Comparison of ENCODE assay signal across 23 mouse cellular contexts in genomic region chr7:129693635-129694034, GRCm38 (mm10).
DNase-seq lines count a peak whose midpoint lies in the region; ATAC-seq and TF ChIP-seq lines count a peak whose summit lies in the region.
"Had no signal": no experiment of that assay in that cellular context is flagged by ENCODE, and none has a peak within 500 bp of the region (broad histone marks: within the 10 kb centered on the region; RNA-seq: fewer than 3 reads in every experiment).

No protein-coding gene starts in this region.

- no peak for ATAC-seq in kidney, embryonic 15.5 days (replicated peaks; ENCODE audit: low FRiP score)
- ATAC-seq in stomach, postnatal 0 days (ENCODE audit: low FRiP score, low TSS enrichment) = peak; percentile 84
- ATAC-seq in hindbrain, embryonic 16.5 days = no peak
- no peak for ATAC-seq in forebrain, embryonic 12.5 days (ENCODE audit: low FRiP score)
- ATAC-seq: CD4-positive, CD25-positive, alpha-beta regulatory T cell, adult 4 months; forebrain, embryonic 16.5 days; midbrain, embryonic 15.5 days; Patski had no signal

- TF ChIP-seq EP300 in stomach, postnatal 0 days (optimal IDR thresholded peaks at IDR 0.05) = no peak

- TF ChIP-seq CTCF in stomach, postnatal 0 days (IDR thresholded peaks at IDR 0.05; ENCODE audit: low read depth) = no peak

- no peak overlapping the region for H3K9ac ChIP-seq in kidney, embryonic 15.5 days
- no peak overlapping the region for H3K9ac ChIP-seq in stomach, postnatal 0 days (ENCODE audit: low read length)
- H3K9ac ChIP-seq in hindbrain, embryonic 16.5 days (ENCODE audit: low read depth, low read length) = no peak overlapping the region
- H3K9ac ChIP-seq in forebrain, embryonic 12.5 days = no peak overlapping the region
- H3K9ac ChIP-seq: heart, embryonic 13.5 days; hindbrain, embryonic 13.5 days; liver, embryonic 15.5 days; midbrain, embryonic 15.5 days; neural tube, embryonic 15.5 days had no signal

- H3K4me2 ChIP-seq in kidney, embryonic 15.5 days = no peak overlapping the region
- H3K4me2 ChIP-seq in stomach, postnatal 0 days (replicated peaks; ENCODE audit: low read depth) = no peak overlapping the region
- no peak overlapping the region for H3K4me2 ChIP-seq in hindbrain, embryonic 16.5 days (ENCODE audit: low read length)
- H3K4me2 ChIP-seq in forebrain, embryonic 12.5 days = no peak overlapping the region
- H3K4me2 ChIP-seq: heart, embryonic 13.5 days; hindbrain, embryonic 13.5 days; liver, embryonic 15.5 days; midbrain, embryonic 15.5 days; neural tube, embryonic 15.5 days had no signal

- H3K9me3 ChIP-seq in kidney, embryonic 15.5 days (replicated peaks) = no peaks in the 10 kb centered on the region
- H3K9me3 ChIP-seq in limb, embryonic 10.5 days (replicated peaks) = no peaks in the 10 kb centered on the region
- no peaks in the 10 kb centered on the region for H3K9me3 ChIP-seq in stomach, postnatal 0 days (ENCODE audit: control insufficient read depth, low read length)
- no peaks in the 10 kb centered on the region for H3K9me3 ChIP-seq in hindbrain, embryonic 16.5 days (ENCODE audit: control insufficient read depth, low read length)
- H3K9me3 ChIP-seq in forebrain, embryonic 12.5 days = no peaks in the 10 kb centered on the region
- H3K9me3 ChIP-seq: hindbrain, embryonic 13.5 days; liver, embryonic 15.5 days; midbrain, embryonic 15.5 days; neural tube, embryonic 15.5 days had no signal

- DNase-seq in kidney, adult 11 months = no peak
- DNase-seq in limb, embryonic 10.5 days (ENCODE audit: low spot score) = peak; percentile 26
- DNase-seq in lung, postnatal 10 days = peak; percentile 47
- DNase-seq in stomach, postnatal 0 days (ENCODE audit: low spot score) = peak; percentile 85
- no peak for DNase-seq in frontal cortex, postnatal 10 days (ENCODE audit: low spot score in 2 of 2)
- DNase-seq: adrenal gland, postnatal 10 days; cerebellum, adult 11 months; cerebellum, postnatal 14 days; kidney, adult 2 months; kidney, postnatal 25 days; thymus, postnatal 14 days had no signal

- peaks cover 33% of the 10 kb centered on the region for H3K4me1 ChIP-seq in kidney, embryonic 15.5 days
- H3K4me1 ChIP-seq in limb, embryonic 10.5 days = peaks cover 18% of the 10 kb centered on the region
- no peaks in the 10 kb centered on the region for H3K4me1 ChIP-seq in stomach, postnatal 0 days (replicated peaks; ENCODE audit: control insufficient read depth, insufficient read depth)
- H3K4me1 ChIP-seq in hindbrain, embryonic 16.5 days (ENCODE audit: control insufficient read depth, insufficient read depth, low read depth, low read length) = no peaks in the 10 kb centered on the region
- no peaks in the 10 kb centered on the region; the same call in 1 of the 2 replicates for H3K4me1 ChIP-seq in forebrain, embryonic 12.5 days
- H3K4me1 ChIP-seq: liver, embryonic 15.5 days; megakaryocyte, embryonic 14.5 days; midbrain, embryonic 15.5 days; neural tube, embryonic 15.5 days had no signal

- 0 out of 2 replicates have a peak overlapping the region, but pooled peaks have one; percentile 14 for H3K27ac ChIP-seq in kidney, embryonic 15.5 days
- H3K27ac ChIP-seq in limb, embryonic 10.5 days = no peak overlapping the region
- no peak overlapping the region for H3K27ac ChIP-seq in stomach, postnatal 0 days (replicated peaks)
- H3K27ac ChIP-seq in hindbrain, embryonic 16.5 days (ENCODE audit: low read depth, low read length) = no peak overlapping the region
- no peak overlapping the region for H3K27ac ChIP-seq in forebrain, embryonic 12.5 days
- H3K27ac ChIP-seq: heart, embryonic 13.5 days; hindbrain, embryonic 13.5 days; liver, embryonic 15.5 days; midbrain, embryonic 15.5 days; neural tube, embryonic 15.5 days had no signal

- no peak overlapping the region for H3K4me3 ChIP-seq in kidney, embryonic 15.5 days (replicated peaks)
- no peak overlapping the region for H3K4me3 ChIP-seq in limb, embryonic 10.5 days
- H3K4me3 ChIP-seq in stomach, postnatal 0 days (ENCODE audit: low read depth, low read length) = no peak overlapping the region
- no peak overlapping the region for H3K4me3 ChIP-seq in hindbrain, embryonic 16.5 days (ENCODE audit: low read length)
- H3K4me3 ChIP-seq in forebrain, embryonic 12.5 days (replicated peaks) = no peak overlapping the region
- H3K4me3 ChIP-seq: heart, embryonic 13.5 days; hindbrain, embryonic 13.5 days; liver, embryonic 15.5 days; megakaryocyte, embryonic 14.5 days; midbrain, embryonic 15.5 days; neural tube, embryonic 15.5 days had no signal

- WGBS in kidney, embryonic 15.5 days = 73% methylated on average over 9 of the region's 9 CpGs
- 86% methylated on average over 9 of the region's 9 CpGs for WGBS in limb, embryonic 10.5 days
- 49% methylated on average over 9 of the region's 9 CpGs for WGBS in stomach, postnatal 0 days
- 87% methylated on average over 9 of the region's 9 CpGs for WGBS in hindbrain, embryonic 16.5 days
- 86% methylated on average over 9 of the region's 9 CpGs for WGBS in forebrain, embryonic 12.5 days

- no peaks in the 10 kb centered on the region for H3K36me3 ChIP-seq in kidney, embryonic 15.5 days
- H3K36me3 ChIP-seq in limb, embryonic 10.5 days = no peaks in the 10 kb centered on the region
- no peaks in the 10 kb centered on the region for H3K36me3 ChIP-seq in stomach, postnatal 0 days (ENCODE audit: control insufficient read depth, insufficient read depth, low read length)
- H3K36me3 ChIP-seq in hindbrain, embryonic 16.5 days (ENCODE audit: control insufficient read depth, insufficient read depth, low read length) = no peaks in the 10 kb centered on the region
- no peaks in the 10 kb centered on the region for H3K36me3 ChIP-seq in forebrain, embryonic 12.5 days (replicated peaks)
- H3K36me3 ChIP-seq: heart, embryonic 13.5 days; hindbrain, embryonic 13.5 days; liver, embryonic 15.5 days; midbrain, embryonic 15.5 days; neural tube, embryonic 15.5 days had no signal

- no peaks in the 10 kb centered on the region for H3K27me3 ChIP-seq in kidney, embryonic 15.5 days
- H3K27me3 ChIP-seq in limb, embryonic 10.5 days (ENCODE audit: low read depth, poor library complexity, severe bottlenecking) = no peaks in the 10 kb centered on the region
- no peaks in the 10 kb centered on the region for H3K27me3 ChIP-seq in stomach, postnatal 0 days (ENCODE audit: control insufficient read depth, insufficient read depth, low read length)
- H3K27me3 ChIP-seq in hindbrain, embryonic 16.5 days (replicated peaks; ENCODE audit: control insufficient read depth, insufficient read depth, low read length) = no peaks in the 10 kb centered on the region
- H3K27me3 ChIP-seq in forebrain, embryonic 12.5 days = 0 out of 2 replicates have a peak, but pooled peaks cover 7% of the 10 kb centered on the region
- H3K27me3 ChIP-seq: heart, embryonic 13.5 days; liver, embryonic 15.5 days; midbrain, embryonic 15.5 days; neural tube, embryonic 15.5 days; Patski had no signal

Comparison
In these comparisons a context has a peak if more than half of its experiments do, and no peak if none do; other contexts are left out.
1. DNase-seq: peak in limb, embryonic 10.5 days (single experiment), lung, postnatal 10 days (single experiment) and stomach, postnatal 0 days (single experiment); none in kidney, adult 11 months (single experiment) and frontal cortex, postnatal 10 days (0 of 2).